Mouse (Mus musculus): ENCODE measurements around the gene Ncoa3. TPM values are rescaled to one million over a fixed set of nuclear protein-coding genes. Genes with fewer than 3 reads are reported as not detected.

Gene Ncoa3
- polyA plus RNA-seq, 2 experiments, result 3.3 to 4.4 TPM

- no peak overlapping the region for H3K9ac ChIP-seq (replicated peaks)
Observed at GRCm38 (mm10) chr2:165969391-165969790, 23.0 kb upstream of the Ncoa3 start.

GRCm38 (mm10) chr2:165969961-165970360 is 22.5 kb upstream of the Ncoa3 start:
- no peak overlapping the region for H3K27ac ChIP-seq
- no peaks in the 10 kb centered on the region for H3K9me3 ChIP-seq (ENCODE audit: control insufficient read depth, low read length)
- ATAC-seq (ENCODE audit: insufficient read depth) (no peak), DNase-seq (ENCODE audit: low read depth in 3 of 3, low spot score in 3 of 3) (no peak)
- no peaks in the 10 kb centered on the region for H3K27me3 ChIP-seq (ENCODE audit: control insufficient read depth, insufficient read depth, low read length)
- TF ChIP-seq EP300 (IDR thresholded peaks at IDR 0.05; ENCODE audit: low read depth) (no peak), CTCF (IDR thresholded peaks at IDR 0.05; ENCODE audit: low read depth) (no peak)
- WGBS (ENCODE audit: insufficient replicate concordance), result 76% methylated on average over 13 of the region's 13 CpGs
- no peak overlapping the region for H3K4me3 ChIP-seq (ENCODE audit: insufficient read depth in 1 of 2, low read depth in 2 of 2, low read length in 2 of 2)
- no peak overlapping the region for H3K9ac ChIP-seq (replicated peaks)
- H3K4me1 ChIP-seq (replicated peaks; ENCODE audit: control insufficient read depth in 2 of 2, insufficient read depth in 2 of 2, low read length in 1 of 2), result peaks cover 17 to 36% of the 10 kb centered on the region in 2 experiments
- peak overlapping the region; percentile 51; the same call in 1 of the 2 replicates for H3K4me2 ChIP-seq (ENCODE audit: low read depth)
- no peaks in the 10 kb centered on the region for H3K36me3 ChIP-seq (replicated peaks; ENCODE audit: control insufficient read depth, insufficient read depth, low read depth)

More at GRCm38 (mm10) chr2:165969391-165969790, 23.0 kb upstream of the Ncoa3 start:
- no peak for TF ChIP-seq EP300 (IDR thresholded peaks at IDR 0.05; ENCODE audit: low read depth)
- TF ChIP-seq CTCF (IDR thresholded peaks at IDR 0.05; ENCODE audit: low read depth), result no peak
- Histone ChIP-seq H3K27me3 (ENCODE audit: control insufficient read depth, insufficient read depth, low read length) (no peaks in the 10 kb centered on the region), H3K4me1 (replicated peaks; ENCODE audit: control insufficient read depth in 2 of 2, insufficient read depth in 2 of 2, low read length in 1 of 2) (peaks cover 17 to 36% of the 10 kb centered on the region in 2 experiments), H3K4me3 (ENCODE audit: insufficient read depth in 1 of 2, low read depth in 2 of 2, low read length in 2 of 2) (peak overlapping the region; percentile 13 to 20; a peak in 2 of 4 replicates), H3K9me3 (ENCODE audit: control insufficient read depth, low read length) (no peaks in the 10 kb centered on the region), H3K4me2 (ENCODE audit: low read depth) (peak overlapping the region; percentile 51), H3K36me3 (replicated peaks; ENCODE audit: control insufficient read depth, insufficient read depth, low read depth) (no peaks in the 10 kb centered on the region), H3K27ac (no peak overlapping the region)
- WGBS (ENCODE audit: insufficient replicate concordance), result 20% methylated on average over 8 of the region's 8 CpGs
- DNase-seq (ENCODE audit: low read depth in 3 of 3, low spot score in 3 of 3) (no peak), ATAC-seq (ENCODE audit: insufficient read depth) (0 out of 2 replicates have a peak, but pooled peaks have one; percentile 38)

- Histone ChIP-seq H3K4me3 (ENCODE audit: insufficient read depth in 1 of 2, low read depth in 2 of 2, low read length in 2 of 2) (no peak overlapping the region), H3K4me1 (replicated peaks; ENCODE audit: control insufficient read depth in 2 of 2, insufficient read depth in 2 of 2, low read length in 1 of 2) (peaks cover 17 to 36% of the 10 kb centered on the region in 2 experiments), H3K9ac (replicated peaks) (no peak overlapping the region), H3K9me3 (ENCODE audit: control insufficient read depth, low read length) (no peaks in the 10 kb centered on the region), H3K36me3 (replicated peaks; ENCODE audit: control insufficient read depth, insufficient read depth, low read depth) (no peaks in the 10 kb centered on the region), H3K4me2 (ENCODE audit: low read depth) (no peak overlapping the region), H3K27me3 (ENCODE audit: control insufficient read depth, insufficient read depth, low read length) (no peaks in the 10 kb centered on the region), H3K27ac (no peak overlapping the region)
- ATAC-seq (ENCODE audit: insufficient read depth), result no peak
- DNase-seq (ENCODE audit: low read depth in 3 of 3, low spot score in 3 of 3), result no peak
- TF ChIP-seq EP300 (IDR thresholded peaks at IDR 0.05; ENCODE audit: low read depth) (no peak), CTCF (IDR thresholded peaks at IDR 0.05; ENCODE audit: low read depth) (no peak)
- WGBS (ENCODE audit: insufficient replicate concordance), result 71% methylated on average over 7 of the region's 7 CpGs
Observed at GRCm38 (mm10) chr2:165970767-165971166, 21.7 kb upstream of the Ncoa3 start.

- no peaks in the 10 kb centered on the region for H3K36me3 ChIP-seq (replicated peaks; ENCODE audit: control insufficient read depth, insufficient read depth, low read depth)
- H3K4me1 ChIP-seq (replicated peaks; ENCODE audit: control insufficient read depth in 2 of 2, insufficient read depth in 2 of 2, low read length in 1 of 2), result peaks cover 9 to 26% of the 10 kb centered on the region in 2 experiments
- 58% methylated on average over 1 of the region's 1 CpGs for WGBS (ENCODE audit: insufficient replicate concordance)
- H3K27ac ChIP-seq, result no peak overlapping the region
- no peak for DNase-seq (ENCODE audit: low read depth in 3 of 3, low spot score in 3 of 3)
- H3K9ac ChIP-seq (replicated peaks), result no peak overlapping the region
- no peak for ATAC-seq (ENCODE audit: insufficient read depth)
- no peak overlapping the region for H3K4me2 ChIP-seq (ENCODE audit: low read depth)
- no peaks in the 10 kb centered on the region for H3K27me3 ChIP-seq (ENCODE audit: control insufficient read depth, insufficient read depth, low read length)
- H3K9me3 ChIP-seq (ENCODE audit: control insufficient read depth, low read length), result no peaks in the 10 kb centered on the region
- TF ChIP-seq CTCF (IDR thresholded peaks at IDR 0.05; ENCODE audit: low read depth), result no peak
- no peak for TF ChIP-seq EP300 (IDR thresholded peaks at IDR 0.05; ENCODE audit: low read depth)
- no peak overlapping the region for H3K4me3 ChIP-seq (ENCODE audit: insufficient read depth in 1 of 2, low read depth in 2 of 2, low read length in 2 of 2)
Observed at GRCm38 (mm10) chr2:165974383-165974782, 18.1 kb upstream of the Ncoa3 start.

GRCm38 (mm10) chr2:165976186-165976585 is 16.2 kb upstream of the Ncoa3 start:
- Histone ChIP-seq H3K36me3 (replicated peaks; ENCODE audit: control insufficient read depth, insufficient read depth, low read depth) (no peaks in the 10 kb centered on the region), H3K4me2 (ENCODE audit: low read depth) (no peak overlapping the region), H3K9me3 (ENCODE audit: control insufficient read depth, low read length) (no peaks in the 10 kb centered on the region), H3K27ac (no peak overlapping the region), H3K27me3 (ENCODE audit: control insufficient read depth, insufficient read depth, low read length) (no peaks in the 10 kb centered on the region), H3K4me1 (replicated peaks; ENCODE audit: control insufficient read depth in 2 of 2, insufficient read depth in 2 of 2, low read length in 1 of 2) (peaks cover 5 to 13% of the 10 kb centered on the region in 2 experiments; a peak in 3 of 4 replicates), H3K4me3 (ENCODE audit: insufficient read depth in 1 of 2, low read depth in 2 of 2, low read length in 2 of 2) (no peak overlapping the region), H3K9ac (replicated peaks) (no peak overlapping the region)
- TF ChIP-seq EP300 (IDR thresholded peaks at IDR 0.05; ENCODE audit: low read depth) (no peak), CTCF (IDR thresholded peaks at IDR 0.05; ENCODE audit: low read depth) (no peak)
- DNase-seq (ENCODE audit: low read depth in 3 of 3, low spot score in 3 of 3) (no peak), ATAC-seq (ENCODE audit: insufficient read depth) (no peak)
- WGBS (ENCODE audit: insufficient replicate concordance), result 56% methylated on average over 3 of the region's 3 CpGs

Measured in liver, embryonic 14.5 days (tissue).